Mouse (Mus musculus) liver, embryonic 14.5 days (tissue): ENCODE data around the gene Bud31. TPM values are rescaled to one million over a fixed set of nuclear protein-coding genes. Genes with fewer than 3 reads are reported as not detected.
"Not testable (repeated sequence)": the region's sequence is repeated elsewhere in the genome, so short reads cannot be mapped to it uniquely, and the experiment has no call there.

ENCODE experiments used
- ATAC-seq: fragments of 200-750 bp; cut with Nextera tagmentation; 2 replicates; pipeline ENCODE4 v1.8.0; 2017; ENCODE audit warnings: moderate number of reproducible peaks, mild to moderate bottlenecking, moderate library complexity; ENCODE audit not compliant: insufficient read depth
- DNase-seq, 3 experiments: peaks; one replicate each; pipeline ENCODE4 v3.0.0-alpha.2; 2012 to 2013; ENCODE audit warnings: low read depth in 3 of 3, low spot score in 3 of 3
- H3K27ac ChIP-seq: fragments of 300-500 bp; sonication (generic); 2 replicates; pipeline ENCODE4 v1.5.1; 2014; ENCODE audit warnings: moderate library complexity, mild to moderate bottlenecking, control low read depth, inconsistent platforms
- H3K27me3 ChIP-seq: fragments of 300-500 bp; sonication (generic); 2 replicates; pipeline ENCODE4 v1.6.1; 2014; ENCODE audit warnings: mild to moderate bottlenecking, low read length, moderate library complexity; ENCODE audit not compliant: control insufficient read depth, insufficient read depth
- H3K36me3 ChIP-seq: fragments of 300-500 bp; sonication (generic); replicated peaks from 2 replicates; pipeline ENCODE4 v1.6.1; 2014; ENCODE audit warnings: low read depth; ENCODE audit not compliant: control insufficient read depth, insufficient read depth
- H3K4me1 ChIP-seq, 2 experiments: fragments of 200-500 bp in 1 of 2; fragments of 300-500 bp in 1 of 2; sonication (generic) in 1 of 2; replicated peaks; 2 replicates each; pipeline ENCODE4 v1.6.1; 2012 to 2014; ENCODE audit warnings: antibody characterized with exemption in 1 of 2, inconsistent platforms in 1 of 2, low read length in 1 of 2; ENCODE audit not compliant: control insufficient read depth in 2 of 2, insufficient read depth in 2 of 2
- H3K4me2 ChIP-seq: fragments of 300-500 bp; sonication (generic); 2 replicates; pipeline ENCODE4 v1.6.1; 2014; ENCODE audit warnings: low read depth, mild to moderate bottlenecking, control low read depth, moderate library complexity
- H3K4me3 ChIP-seq, 2 experiments: fragments of 200-500 bp in 1 of 2; fragments of 300-500 bp in 1 of 2; sonication (generic) in 1 of 2; 2 replicates each; pipeline ENCODE4 v1.5.1; 2012 to 2014; ENCODE audit warnings: low read depth in 2 of 2, low read length in 2 of 2, mild to moderate bottlenecking in 2 of 2, control low read depth in 1 of 2, inconsistent platforms in 1 of 2, moderate library complexity in 1 of 2; ENCODE audit not compliant: insufficient read depth in 1 of 2
- H3K9ac ChIP-seq: fragments of 300-500 bp; sonication (generic); replicated peaks from 2 replicates; pipeline ENCODE4 v1.6.1; 2014; ENCODE audit warnings: mild to moderate bottlenecking, control low read depth, moderate library complexity
- H3K9me3 ChIP-seq: fragments of 300-500 bp; sonication (generic); 2 replicates; pipeline ENCODE4 v1.6.1; 2016; ENCODE audit warnings: low read length, mixed read lengths; ENCODE audit not compliant: control insufficient read depth
- CTCF ChIP-seq: IDR thresholded peaks from 2 replicates; pipeline ENCODE4 v1.5.1; 2016; ENCODE audit warnings: antibody characterized with exemption, low read depth, control low read depth
- EP300 ChIP-seq: IDR thresholded peaks from 2 replicates; pipeline ENCODE4 v1.6.1; 2016; ENCODE audit warnings: antibody characterized with exemption, low read depth
- WGBS: fragments of 180-500 bp; shearing (Covaris S2); extraction: QIAGEN DNeasy Blood & Tissue Kit; methylation state at CpG from one replicate; pipeline ENCODE4 v1.1.7; 2014; ENCODE audit not compliant: insufficient replicate concordance; 5-methylcytosine and 5-hydroxymethylcytosine counted together
- polyA plus RNA-seq, 2 experiments: library from polyadenylated mRNA; depleted of rRNA in 1 of 2; stranded (reverse) in 1 of 2; unstranded in 1 of 2; fragments of >200 nt; fragmentation: Nextera tagmentation in 1 of 2; extraction: Ambion mirVana in 1 of 2; gene quantifications; 2 replicates each; pipeline versions ENCODE4 v1.2.1 to v1.2.3; 2012 to 2014

Bud31 gene
- 49.1 and 79.2 TPM in 2 replicates for polyA plus RNA-seq (2012; rRNA removed)
- 154 and 155 TPM in 2 replicates for polyA plus RNA-seq (2014; fragmentation: Nextera tagmentation; extraction: Ambion mirVana)

DNA sequence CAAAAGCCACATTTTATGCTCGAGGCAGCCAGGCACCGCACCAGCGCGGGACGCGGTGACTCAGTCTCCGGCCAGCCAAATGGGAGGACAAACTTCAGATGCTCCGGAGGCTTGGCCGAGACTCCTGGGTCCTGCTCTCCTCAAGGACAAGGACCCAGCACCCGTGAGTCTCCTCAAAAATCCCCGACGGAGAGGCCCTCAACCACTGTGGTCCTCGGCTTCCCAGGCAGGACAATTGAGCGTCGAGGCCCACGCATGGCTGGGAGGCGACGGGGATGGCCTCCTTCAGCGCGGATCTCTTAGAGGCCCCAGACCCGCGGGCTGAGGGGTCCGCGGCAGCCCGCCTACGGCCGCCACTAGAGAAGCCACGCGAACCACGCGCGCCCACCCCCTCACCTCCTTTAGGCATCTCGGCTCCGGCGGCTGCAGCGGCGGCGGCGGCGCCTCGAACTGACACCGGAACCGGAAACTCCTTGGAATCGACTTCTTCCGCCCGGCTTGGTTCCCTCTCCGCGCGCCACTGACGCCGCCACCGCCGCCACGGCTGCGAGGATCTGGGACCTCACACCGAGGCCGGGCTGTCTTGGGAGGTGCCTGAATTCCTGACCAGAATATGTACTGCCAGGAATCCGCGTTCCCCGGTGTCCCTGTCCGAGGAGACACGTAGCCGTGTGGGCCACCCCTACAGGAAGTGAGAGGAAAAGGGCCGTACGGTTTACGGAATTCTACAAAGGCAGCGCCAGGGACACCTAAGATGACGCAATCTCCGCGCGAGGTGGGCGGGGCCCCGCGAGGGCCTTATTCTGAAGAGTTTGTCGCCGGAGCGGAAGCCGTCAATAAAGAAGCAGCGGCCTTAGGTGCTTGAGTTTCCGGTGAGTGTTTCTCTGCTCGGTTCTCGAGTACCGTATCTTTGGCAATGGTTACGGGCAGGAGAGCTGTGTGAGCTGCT, at the start of gene Bud31, which contains the start of gene Pdap1:
Gene Bud31 (plus strand): TSS at position 792 of the 949 bp plus-strand sequence.
Gene Pdap1 (minus strand): TSS at position 668 of the 949 bp plus-strand sequence.
- Histone ChIP-seq H3K27ac (peak within 1 kb of the TSS; percentile 94), H3K4me2 (peak within 1 kb of the TSS; percentile 98), H3K36me3 (peaks cover 48% of the 10 kb centered on the region), H3K9ac (peak within 1 kb of the TSS; percentile 98), H3K4me1 (peaks cover 14 to 16% of the 10 kb centered on the region in 2 experiments), H3K9me3 (no peaks in the 10 kb centered on the region), H3K4me3 (peak within 1 kb of the TSS; percentile 98), H3K27me3 (no peaks in the 10 kb centered on the region)
- TF ChIP-seq CTCF = peak; percentile 18; the same call in 1 of the 2 replicates
- peak; percentile 85 for TF ChIP-seq EP300
- under 1% methylated on average over 84 of the region's 84 CpGs for WGBS
- DNase-seq = peak; percentile 81 to 86 (median 82)
- peak; percentile 93 for ATAC-seq

DNA sequence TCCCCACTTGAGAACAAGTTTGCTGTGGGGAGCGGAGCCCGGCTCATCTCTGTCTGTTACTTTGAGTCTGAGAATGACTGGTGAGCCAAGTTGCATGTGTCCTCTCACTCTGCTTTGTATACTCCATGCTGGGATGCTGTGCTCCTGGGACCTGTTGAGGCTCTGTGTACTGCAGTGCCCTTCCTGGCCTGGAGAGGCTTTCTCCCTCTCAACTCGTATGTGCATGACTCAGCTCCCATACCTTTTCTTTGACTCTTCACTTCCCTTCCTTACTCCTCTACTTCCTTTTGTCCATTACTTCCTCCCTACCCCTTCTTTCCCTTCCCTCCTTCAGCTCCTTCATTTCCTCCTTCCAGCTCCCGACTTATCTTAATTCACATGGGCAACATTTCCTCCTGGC, 44.0 kb upstream of the Bud31 start:
- peaks cover 54% of the 10 kb centered on the region for H3K36me3 ChIP-seq
- H3K27me3 ChIP-seq = no peaks in the 10 kb centered on the region
- no peak overlapping the region for H3K27ac ChIP-seq
- 78% methylated on average over 4 of the region's 4 CpGs for WGBS
- TF ChIP-seq EP300 = no peak
- no peak overlapping the region for H3K4me3 ChIP-seq
- ATAC-seq (no peak), DNase-seq (no peak)
- no peaks in the 10 kb centered on the region for H3K4me1 ChIP-seq
- no peak overlapping the region for H3K9ac ChIP-seq
- H3K4me2 ChIP-seq = no peak overlapping the region
- H3K9me3 ChIP-seq = no peaks in the 10 kb centered on the region

DNA sequence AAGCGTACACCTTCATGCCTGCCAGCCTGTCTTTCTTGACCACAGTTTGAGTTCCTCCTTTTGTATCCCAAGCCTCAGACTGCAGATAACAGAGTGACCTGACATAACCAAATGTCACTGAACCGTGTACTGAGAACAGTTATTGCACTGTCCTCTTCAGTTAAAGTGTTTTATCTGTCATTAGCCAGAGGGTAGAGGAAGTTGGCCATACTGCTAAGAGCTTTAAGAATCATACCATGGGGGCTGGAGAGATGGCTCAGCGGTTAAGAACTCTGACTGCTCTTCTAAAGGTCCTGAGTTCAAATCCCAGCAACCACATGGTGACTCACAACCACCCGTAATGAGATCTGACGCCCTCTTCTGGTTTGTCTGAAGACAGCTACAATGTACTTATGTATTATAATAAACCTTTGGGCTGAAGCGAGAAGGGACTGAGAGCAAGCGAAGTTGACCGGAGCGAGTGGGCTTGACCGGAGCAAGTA, 41.8 kb upstream of the Bud31 start:
- Histone ChIP-seq H3K36me3 (peaks cover 48% of the 10 kb centered on the region), H3K4me2 (no peak overlapping the region), H3K9ac (no peak overlapping the region), H3K27me3 (no peaks in the 10 kb centered on the region), H3K27ac (no peak overlapping the region), H3K4me3 (no peak overlapping the region), H3K4me1 (no peaks in the 10 kb centered on the region), H3K9me3 (no peaks in the 10 kb centered on the region)
- DNase-seq = no peak
- TF ChIP-seq CTCF (no peak), EP300 (no peak)
- 54% methylated on average over 10 of the region's 10 CpGs for WGBS
- no peak for ATAC-seq

DNA sequence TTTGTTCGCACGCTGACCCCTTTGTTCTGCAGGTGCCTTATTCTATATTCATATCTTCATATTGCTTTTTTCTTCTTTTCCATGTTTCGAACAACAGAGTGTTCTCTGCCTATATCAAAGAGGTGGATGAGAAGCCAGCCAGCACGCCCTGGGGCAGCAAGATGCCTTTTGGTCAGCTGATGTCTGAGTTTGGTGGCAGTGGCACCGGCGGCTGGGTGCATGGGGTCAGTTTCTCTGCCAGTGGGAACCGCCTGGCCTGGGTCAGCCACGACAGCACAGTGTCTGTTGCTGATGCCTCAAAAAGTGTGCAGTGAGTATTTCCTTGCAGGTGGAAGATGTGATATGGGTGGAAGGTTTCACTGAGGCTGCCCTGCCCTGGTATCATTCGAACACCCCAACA, 39.2 kb upstream of the Bud31 start:
- H3K4me2 ChIP-seq = no peak overlapping the region
- 85% methylated on average over 9 of the region's 9 CpGs for WGBS
- TF ChIP-seq CTCF (no peak), EP300 (no peak)
- no peak overlapping the region for H3K9ac ChIP-seq
- no peaks in the 10 kb centered on the region for H3K27me3 ChIP-seq
- H3K4me3 ChIP-seq = no peak overlapping the region
- no peaks in the 10 kb centered on the region for H3K9me3 ChIP-seq
- H3K27ac ChIP-seq = no peak overlapping the region
- DNase-seq (no peak), ATAC-seq (no peak)
- H3K36me3 ChIP-seq = peaks cover 48% of the 10 kb centered on the region
- no peaks in the 10 kb centered on the region for H3K4me1 ChIP-seq

DNA sequence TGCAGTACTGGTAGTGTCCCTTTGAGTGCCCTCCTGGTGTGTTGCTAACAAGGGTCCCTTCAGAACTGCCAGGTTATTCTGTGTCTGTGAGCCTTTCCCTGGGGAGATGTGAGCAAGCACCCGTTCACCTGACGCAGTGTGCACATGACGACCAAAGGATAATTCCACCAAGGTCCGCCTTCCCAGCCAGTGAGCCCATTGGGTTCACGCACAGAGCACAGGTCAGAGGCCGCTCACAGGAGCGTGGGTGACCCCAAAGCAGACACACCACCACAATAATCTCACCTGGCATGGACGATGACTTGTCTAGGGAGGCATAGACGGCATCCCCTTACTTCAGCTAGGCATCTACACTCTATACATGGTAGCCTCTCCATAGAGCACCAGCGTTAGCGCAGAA, 38.7 kb upstream of the Bud31 start:
- H3K4me3 ChIP-seq, H3K27ac ChIP-seq, H3K9me3 ChIP-seq, DNase-seq, H3K4me2 ChIP-seq, H3K4me1 ChIP-seq, ATAC-seq, H3K27me3 ChIP-seq, H3K9ac ChIP-seq: not testable (repeated sequence)
- H3K36me3 ChIP-seq = peaks cover 44% of the 10 kb centered on the region
- WGBS = 93% methylated on average over 11 of the region's 11 CpGs
